Mouse (Mus musculus) liver, postnatal 0 days (tissue): ENCODE results near the gene Hist1h2ae. TPM values are rescaled to one million over a fixed set of nuclear protein-coding genes. Genes with fewer than 3 reads are reported as not detected.
A peak's percentile ranks its signal among the peaks of the same experiment; 100 is the strongest.

Experiments used
- ATAC-seq: fragments of 200-750 bp; cut with Nextera tagmentation; 2 replicates; pipeline ENCODE4 v1.8.0; 2017; ENCODE audit warnings: mild to moderate bottlenecking, moderate library complexity
- DNase-seq: peaks from one replicate; pipeline ENCODE4 v3.0.0-alpha.2; 2016
- H3K27ac ChIP-seq: fragments of 300-500 bp; sonication (generic); 2 replicates; pipeline ENCODE4 v1.5.1; 2014; ENCODE audit warnings: antibody characterized with exemption, moderate library complexity, mild to moderate bottlenecking, low read depth
- H3K27me3 ChIP-seq: fragments of 300-500 bp; sonication (generic); 2 replicates; pipeline ENCODE4 v1.6.1; 2014; ENCODE audit warnings: low read length, control low read depth, mixed read lengths; ENCODE audit not compliant: insufficient read depth
- H3K36me3 ChIP-seq: fragments of 300-500 bp; sonication (generic); replicated peaks from 2 replicates; pipeline ENCODE4 v1.6.1; 2014; ENCODE audit warnings: mild to moderate bottlenecking, control low read depth, low read length, moderate library complexity, mixed read lengths; ENCODE audit not compliant: insufficient read depth
- H3K4me1 ChIP-seq: fragments of 300-500 bp; sonication (generic); 2 replicates; pipeline ENCODE4 v1.6.1; 2014; ENCODE audit warnings: antibody characterized with exemption, mild to moderate bottlenecking, control low read depth; ENCODE audit not compliant: insufficient read depth
- H3K4me2 ChIP-seq: fragments of 300-500 bp; sonication (generic); 2 replicates; pipeline ENCODE4 v1.6.1; 2014; ENCODE audit warnings: low read depth, mild to moderate bottlenecking, low read length, moderate library complexity, mixed read lengths
- H3K4me3 ChIP-seq: fragments of 300-500 bp; sonication (generic); 2 replicates; pipeline ENCODE4 v1.5.1; 2014; ENCODE audit warnings: low read depth, low read length
- H3K9ac ChIP-seq: fragments of 300-500 bp; sonication (generic); replicated peaks from 2 replicates; pipeline ENCODE4 v1.6.1; 2014; ENCODE audit warnings: mild to moderate bottlenecking, moderate library complexity
- H3K9me3 ChIP-seq: fragments of 300-500 bp; sonication (generic); 2 replicates; pipeline ENCODE4 v1.6.1; 2016; ENCODE audit warnings: mild to moderate bottlenecking, control low read depth, low read length, mixed read lengths
- CTCF ChIP-seq: sonication (generic); IDR thresholded peaks from 2 replicates; pipeline ENCODE4 v1.5.1; 2016; ENCODE audit warnings: antibody characterized with exemption, low read depth
- EP300 ChIP-seq: IDR thresholded peaks from 2 replicates; pipeline ENCODE4 v1.6.1; 2016; ENCODE audit warnings: antibody characterized with exemption, low read depth, mild to moderate bottlenecking
- WGBS: fragments of 180-500 bp; shearing (Covaris S2); extraction: QIAGEN DNeasy Blood & Tissue Kit; methylation state at CpG from one replicate; pipeline ENCODE4 v1.1.7; 2014; ENCODE audit not compliant: insufficient replicate concordance; 5-methylcytosine and 5-hydroxymethylcytosine counted together
- polyA plus RNA-seq: library from polyadenylated mRNA; unstranded; fragments of >200 nt; fragmentation: Nextera tagmentation; extraction: Ambion mirVana; gene quantifications from 2 replicates; pipeline ENCODE4 v1.2.1, GENCODE M21; 2015

Hist1h2ae gene
- polyA plus RNA-seq, 1 experiment from 2014 or later: 66.0 TPM

DNA sequence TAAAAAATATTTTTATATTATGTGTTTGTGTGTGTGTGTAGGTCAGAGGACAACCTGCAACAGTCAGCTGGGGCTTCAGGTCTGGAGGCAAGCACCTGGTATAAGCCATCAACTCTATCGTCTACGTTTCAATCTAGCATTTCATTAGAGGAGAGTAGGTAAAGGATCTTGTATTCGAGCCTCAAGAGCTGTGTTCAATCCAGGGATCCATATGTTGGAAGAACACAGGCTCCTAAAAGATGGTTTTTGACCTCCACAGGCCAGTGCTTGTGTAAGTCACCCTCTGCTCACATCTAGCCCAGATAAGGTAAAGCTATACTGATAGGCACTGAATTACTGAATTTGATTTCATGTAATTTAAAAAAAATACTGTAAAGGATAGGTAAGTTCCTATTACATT is 14.1 kb downstream of the Hist1h2ae start:
- peak overlapping the region; percentile 90 for H3K4me2 ChIP-seq
- peak overlapping the region; percentile 64 for H3K4me3 ChIP-seq
- H3K36me3 ChIP-seq: no peaks in the 10 kb centered on the region
- ATAC-seq: no peak
- DNase-seq: no peak
- TF ChIP-seq EP300 (no peak), CTCF (no peak)
- H3K27ac ChIP-seq: peak overlapping the region; percentile 97
- H3K27me3 ChIP-seq: no peaks in the 10 kb centered on the region
- H3K9me3 ChIP-seq: no peaks in the 10 kb centered on the region
- 63% methylated on average over 3 of the region's 3 CpGs for WGBS
- H3K4me1 ChIP-seq: peaks cover 8% of the 10 kb centered on the region
- H3K9ac ChIP-seq: peak overlapping the region; percentile 10; the same call in 1 of the 2 replicates

DNA sequence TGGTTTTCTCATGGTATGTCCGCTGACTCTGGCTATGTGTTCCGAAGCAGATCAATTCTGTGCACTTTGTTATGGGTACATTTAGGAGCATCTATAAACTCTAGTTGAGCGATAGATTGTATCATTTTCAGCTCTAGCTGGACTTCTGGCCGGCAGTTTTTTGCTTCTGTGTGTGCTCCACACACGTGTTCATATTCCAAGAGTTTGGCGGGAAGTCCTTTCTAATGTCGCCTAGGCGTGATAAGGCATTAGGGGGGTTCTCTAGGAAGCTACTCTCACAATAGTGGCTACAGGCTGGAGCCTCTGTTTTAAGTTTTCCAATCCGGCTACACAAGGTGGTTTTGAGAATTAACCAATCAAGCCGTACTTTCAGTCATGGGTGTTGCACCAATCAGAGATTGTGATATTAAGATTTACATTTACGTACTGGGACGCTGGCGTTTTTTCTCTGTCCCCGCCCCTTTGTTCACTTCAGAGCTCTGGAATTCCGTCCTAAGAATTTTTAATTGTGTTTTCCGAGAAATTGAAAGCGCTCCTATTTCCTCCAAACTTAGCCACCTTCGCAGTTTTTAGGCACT is 15.1 kb downstream of the Hist1h2ae start:
- peak overlapping the region; percentile 97 for H3K27ac ChIP-seq
- under 1% methylated on average over 18 of the region's 18 CpGs for WGBS
- ATAC-seq (peak; percentile 49), DNase-seq (peak; percentile 74)
- no peaks in the 10 kb centered on the region for H3K27me3 ChIP-seq
- peaks cover 10% of the 10 kb centered on the region for H3K4me1 ChIP-seq
- no peaks in the 10 kb centered on the region for H3K9me3 ChIP-seq
- H3K36me3 ChIP-seq: no peaks in the 10 kb centered on the region
- no peak; the same call in 1 of the 2 replicates for TF ChIP-seq EP300
- TF ChIP-seq CTCF: no peak
- peak overlapping the region; percentile 90 for H3K4me2 ChIP-seq
- peak overlapping the region; percentile 64 for H3K4me3 ChIP-seq
- H3K9ac ChIP-seq: peak overlapping the region; percentile 83

DNA sequence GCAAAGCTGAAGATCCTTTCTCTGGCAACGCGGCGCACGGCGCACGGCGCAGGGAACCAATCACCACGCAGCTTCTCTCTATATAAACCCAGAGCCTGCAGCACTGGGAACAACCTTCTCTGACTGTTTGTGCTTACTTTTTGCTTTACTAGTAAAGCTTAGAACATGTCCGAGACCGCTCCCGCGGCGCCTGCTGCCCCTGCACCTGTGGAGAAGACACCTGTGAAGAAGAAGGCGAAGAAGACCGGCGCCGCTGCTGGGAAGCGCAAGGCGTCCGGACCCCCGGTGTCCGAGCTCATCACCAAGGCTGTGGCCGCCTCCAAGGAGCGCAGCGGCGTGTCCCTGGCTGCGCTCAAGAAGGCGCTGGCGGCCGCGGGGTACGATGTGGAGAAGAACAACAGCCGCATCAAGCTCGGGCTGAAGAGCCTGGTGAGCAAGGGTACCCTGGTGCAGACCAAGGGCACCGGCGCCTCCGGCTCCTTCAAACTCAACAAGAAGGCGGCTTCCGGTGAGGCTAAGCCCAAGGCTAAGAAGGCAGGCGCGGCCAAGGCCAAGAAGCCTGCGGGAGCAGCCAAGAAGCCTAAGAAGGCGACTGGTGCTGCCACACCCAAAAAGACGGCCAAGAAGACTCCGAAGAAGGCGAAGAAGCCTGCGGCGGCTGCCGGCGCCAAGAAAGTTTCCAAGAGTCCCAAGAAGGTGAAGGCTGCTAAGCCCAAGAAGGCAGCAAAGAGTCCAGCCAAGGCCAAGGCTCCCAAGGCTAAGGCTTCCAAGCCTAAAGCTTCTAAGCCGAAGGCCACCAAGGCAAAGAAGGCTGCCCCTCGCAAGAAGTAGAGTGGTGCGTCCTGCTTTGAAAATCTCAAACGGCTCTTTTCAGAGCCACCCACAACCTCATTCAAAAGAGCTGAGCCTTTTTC is 15.8 kb downstream of the Hist1h2ae start:
- peak overlapping the region; percentile 64 for H3K4me3 ChIP-seq
- H3K36me3 ChIP-seq: no peaks in the 10 kb centered on the region
- H3K4me2 ChIP-seq: peak overlapping the region; percentile 90
- H3K9ac ChIP-seq: peak overlapping the region; percentile 83
- peaks cover 15% of the 10 kb centered on the region for H3K4me1 ChIP-seq
- ATAC-seq: peak; percentile 77
- peak overlapping the region; percentile 97 for H3K27ac ChIP-seq
- no peaks in the 10 kb centered on the region for H3K9me3 ChIP-seq
- WGBS: under 1% methylated on average over 54 of the region's 54 CpGs
- no peak for TF ChIP-seq CTCF
- peak; percentile 88 for TF ChIP-seq EP300
- DNase-seq: peak; percentile 89
- H3K27me3 ChIP-seq: no peaks in the 10 kb centered on the region

DNA sequence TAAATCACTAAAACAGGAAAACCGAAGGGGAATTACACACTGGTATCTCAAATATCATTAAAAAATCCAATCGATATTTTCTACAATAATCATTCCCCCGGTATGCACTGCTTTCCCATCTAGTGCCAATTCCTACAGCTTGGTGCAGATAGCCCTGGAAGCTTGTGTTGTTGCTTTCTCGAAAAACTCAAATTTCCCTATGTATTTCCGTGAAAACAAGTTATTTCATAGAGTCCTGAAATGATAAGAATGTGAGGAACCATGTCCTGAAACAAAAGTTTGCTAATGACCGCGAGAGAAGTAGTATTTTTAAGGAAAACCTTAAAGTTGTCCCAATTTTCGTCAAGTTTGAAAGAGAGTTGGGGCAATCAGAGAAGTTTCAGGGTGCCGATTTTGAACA is 16.6 kb downstream of the Hist1h2ae start:
- Histone ChIP-seq H3K27me3 (no peaks in the 10 kb centered on the region), H3K9ac (peak overlapping the region; percentile 83), H3K4me3 (peak overlapping the region; percentile 64), H3K9me3 (no peaks in the 10 kb centered on the region), H3K36me3 (no peaks in the 10 kb centered on the region), H3K4me1 (peaks cover 15% of the 10 kb centered on the region), H3K4me2 (peak overlapping the region; percentile 90), H3K27ac (peak overlapping the region; percentile 97)
- WGBS: 18% methylated on average over 9 of the region's 9 CpGs
- DNase-seq (no peak), ATAC-seq (no peak)
- no peak for TF ChIP-seq CTCF
- TF ChIP-seq EP300: no peak

DNA sequence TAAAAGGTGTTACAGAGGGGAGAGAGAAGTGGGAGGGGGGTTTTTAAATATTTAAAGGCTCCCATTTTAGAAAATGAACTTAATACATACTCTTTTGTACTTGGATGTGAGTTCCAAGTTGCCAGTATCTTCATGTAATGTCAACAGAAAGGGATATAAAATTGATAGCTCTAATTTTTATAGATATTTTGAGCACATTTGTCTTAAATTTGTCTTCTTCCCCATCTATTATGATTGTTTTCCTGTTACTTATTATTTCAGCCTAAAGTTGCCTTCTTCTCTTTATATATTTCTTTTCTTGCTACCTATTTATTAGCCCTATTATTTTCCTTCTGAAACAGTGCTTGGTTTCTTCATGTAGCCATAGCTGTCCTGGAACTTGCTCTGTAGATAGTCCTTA is 18.1 kb downstream of the Hist1h2ae start, which contains the start of gene Hist1h1d:
Gene Hist1h1d (plus strand): TSS at position 301 of the 400 bp plus-strand sequence.
- Histone ChIP-seq H3K27ac (peak within 1 kb of the TSS; percentile 97), H3K4me2 (peak within 1 kb of the TSS; percentile 90), H3K4me1 (peaks cover 15% of the 10 kb centered on the region)

More for the DNA sequence above, 18.1 kb downstream of the Hist1h2ae start, which contains the start of gene Hist1h1d:
- peak within 1 kb of the TSS; percentile 64; the same call in 1 of the 2 replicates for H3K9ac ChIP-seq
- no peaks in the 10 kb centered on the region for H3K36me3 ChIP-seq
- no peak for DNase-seq
- no peaks in the 10 kb centered on the region for H3K27me3 ChIP-seq
- H3K4me3 ChIP-seq: peak within 1 kb of the TSS; percentile 48; the same call in 1 of the 2 replicates
- no peak for TF ChIP-seq CTCF
- no peak for TF ChIP-seq EP300
- no peak for ATAC-seq
- no peaks in the 10 kb centered on the region for H3K9me3 ChIP-seq
